Mouse (Mus musculus) 3T3-L1 (cell line): ENCODE measurements around the gene Arr3.

Experiments used
- DNase-seq: peaks from one replicate; pipeline ENCODE4 v3.0.0-alpha.2; 2015; ENCODE audit warnings: low read depth, low spot score

The Arr3 gene

DNA sequence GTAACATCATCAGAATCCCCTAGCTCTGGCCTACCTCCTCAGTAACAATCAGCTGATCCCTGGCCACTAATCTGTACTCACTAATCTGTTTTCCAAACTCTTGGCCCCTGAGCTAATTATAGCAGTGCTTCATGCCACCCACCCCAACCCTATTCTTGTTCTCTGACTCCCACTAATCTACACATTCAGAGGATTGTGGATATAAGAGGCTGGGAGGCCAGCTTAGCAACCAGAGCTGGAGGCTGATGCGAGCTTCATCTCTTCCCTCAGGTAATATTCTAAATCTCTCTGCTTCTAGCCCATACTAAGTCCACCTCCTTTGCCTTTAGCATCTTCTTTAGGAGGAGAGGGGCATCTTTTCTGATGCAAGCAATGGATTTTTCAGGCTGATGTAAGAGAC lies at the start of gene Arr3:
Gene Arr3, plus strand, starts transcription at position 184 of the 400 bp plus-strand sequence.
- DNase-seq: no peak

- DNase-seq: no peak
Measured at GRCm38 (mm10) chrX:100556026-100556425, 49.3 kb upstream of the Arr3 start.

DNA sequence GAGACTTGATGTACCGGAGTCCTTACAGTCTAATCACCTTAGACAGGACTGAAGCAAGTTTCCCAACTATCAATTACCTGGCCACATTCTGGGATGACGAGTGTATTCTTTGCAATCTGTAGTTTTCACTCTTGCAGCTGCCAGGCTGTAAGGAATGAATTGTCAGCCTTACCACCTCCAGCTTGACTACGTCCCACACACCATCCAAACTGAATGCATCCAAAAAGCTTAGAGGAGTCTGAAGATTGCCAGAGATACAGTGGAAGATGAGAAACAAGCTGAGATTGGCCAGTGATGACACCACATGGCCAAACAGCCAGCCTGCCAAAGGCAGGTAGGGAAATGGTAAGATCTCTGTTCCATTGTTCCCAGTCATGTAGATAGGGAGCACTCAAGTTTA lies 39.6 kb upstream of the Arr3 start:
- no peak for DNase-seq

- DNase-seq: no peak
Measured at GRCm38 (mm10) chrX:100571951-100572350, 33.3 kb upstream of the Arr3 start, which contains the start of gene Awat1. Awat1 (plus strand) TSS chrX:100572251.

GRCm38 (mm10) chrX:100594791-100595190 lies 10.5 kb upstream of the Arr3 start, which contains the start of gene P2ry4:
P2ry4 (minus strand) TSS chrX:100594869.
- DNase-seq: no peak

- peak; percentile 66 for DNase-seq
Measured at GRCm38 (mm10) chrX:100597439-100597838, 7.9 kb upstream of the Arr3 start.

GRCm38 (mm10) chrX:100599755-100600154 lies 5.5 kb upstream of the Arr3 start:
- DNase-seq: no peak

GRCm38 (mm10) chrX:100618488-100618887 lies 13.2 kb downstream of the Arr3 start:
- DNase-seq: no peak

DNA sequence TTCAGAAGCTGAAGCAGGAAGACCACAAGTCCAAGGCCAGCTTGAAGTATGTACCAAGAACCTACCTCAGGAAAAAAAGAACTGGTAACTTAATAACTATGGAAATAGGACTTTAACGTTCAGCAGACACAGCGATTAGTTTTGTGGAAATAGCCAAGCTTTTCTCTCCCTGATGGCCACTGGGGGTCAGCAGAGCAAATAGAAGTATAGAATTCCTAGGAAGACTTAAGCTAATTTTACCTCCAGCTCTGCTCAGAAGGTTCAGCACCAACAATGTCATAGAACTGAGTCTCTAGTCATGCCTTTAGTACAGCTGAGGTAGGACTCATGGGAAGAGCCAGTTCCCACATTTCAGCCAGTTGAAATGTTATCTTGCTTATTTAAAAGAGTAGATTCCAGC lies 16.1 kb downstream of the Arr3 start:
- DNase-seq: peak; percentile 37

DNA sequence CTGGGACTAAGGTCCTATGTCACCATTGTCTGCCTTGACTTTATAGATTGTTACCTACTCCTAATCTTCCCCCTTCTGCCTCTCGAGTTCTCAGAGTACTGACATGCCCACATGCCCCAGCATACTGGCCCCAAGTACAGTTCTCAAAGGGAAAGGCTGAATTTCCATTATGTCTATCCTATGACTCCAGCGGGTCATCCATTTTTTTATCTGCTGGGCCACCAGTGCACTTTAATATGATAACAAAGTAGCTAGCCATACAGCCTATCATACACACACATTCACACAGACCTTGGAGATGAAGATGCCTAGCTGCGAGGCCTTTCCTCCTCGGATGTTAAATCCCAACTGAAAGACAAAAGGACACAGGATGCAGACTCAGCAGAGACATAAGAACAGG lies 18.9 kb downstream of the Arr3 start:
- DNase-seq: no peak

- peak; percentile 59 for DNase-seq
Measured at GRCm38 (mm10) chrX:100625146-100625545, 19.8 kb downstream of the Arr3 start.

DNA sequence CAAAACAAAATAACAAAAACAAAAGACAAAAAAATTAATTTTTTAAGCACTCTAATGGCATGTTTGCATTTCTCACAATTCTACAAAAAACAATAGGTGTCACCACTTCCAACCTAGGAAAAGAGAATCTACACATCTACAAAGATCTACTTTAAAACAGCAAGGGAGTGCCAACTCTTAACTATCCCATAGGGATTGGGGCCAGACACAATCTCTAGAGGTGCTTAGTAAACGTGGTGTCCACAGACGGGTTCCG lies 20.2 kb downstream of the Arr3 start, which contains the start of gene Kif4:
Gene Kif4, plus strand, starts transcription at position 192 of the 256 bp plus-strand sequence.
- DNase-seq: no peak

GRCm38 (mm10) chrX:100625802-100626793 lies 20.8 kb downstream of the Arr3 start, which contains the start of gene Pdzd11:
Pdzd11 (minus strand) TSS chrX:100626568.
- DNase-seq: peak; percentile 97

- DNase-seq: no peak
Measured at GRCm38 (mm10) chrX:100629076-100629475, 23.8 kb downstream of the Arr3 start.

- DNase-seq: no peak
Measured at GRCm38 (mm10) chrX:100638477-100638876, 33.2 kb downstream of the Arr3 start.

DNA sequence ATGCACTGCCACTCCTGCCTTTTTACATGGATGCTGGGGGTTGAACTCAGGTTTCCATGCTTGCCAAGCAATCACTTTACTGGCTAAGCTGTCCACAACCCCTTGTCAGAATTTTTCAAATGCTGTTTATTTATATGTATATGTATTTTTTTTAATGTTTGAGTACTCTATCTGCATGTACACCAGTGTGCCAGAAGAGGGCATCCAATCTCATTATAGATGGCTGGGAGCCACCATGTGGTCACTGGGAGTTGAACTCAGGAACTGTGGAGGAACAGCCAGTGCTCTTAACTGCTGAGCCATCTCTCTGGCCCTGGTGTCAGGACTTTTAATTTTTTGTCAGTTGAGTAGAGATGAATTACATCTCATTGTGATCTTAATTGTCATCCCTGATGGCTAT lies 47.6 kb downstream of the Arr3 start:
- DNase-seq: peak; percentile 40

GRCm38 (mm10) chrX:100664825-100665224 lies 59.5 kb downstream of the Arr3 start:
- no peak for DNase-seq
